Mouse (Mus musculus): ENCODE data around the gene Ppm1f. TPM values are rescaled to one million over a fixed set of nuclear protein-coding genes. Genes with fewer than 3 reads are reported as not detected.
"Not testable (repeated sequence)": the region's sequence is repeated elsewhere in the genome, so short reads cannot be mapped to it uniquely, and the experiment has no call there.

Gene Ppm1f
- polyA plus RNA-seq (2021), result 36.2 TPM

- ChIA-PET CTCF (interaction anchor here (0.7 to 2.3 kb wide), 9 partner anchors 8 to 76 kb away, joined by 3 to 10 read pairs (median 4); partner anchors contain the start of gene Vpreb1), POLR2A (interaction anchor here (1.0 to 1.9 kb wide), 2 partner anchors 13 to 17 kb away, joined by 4 to 8 read pairs; no protein-coding TSS in a partner anchor)
- no peak for TF ChIP-seq CTCF (IDR thresholded peaks at IDR 0.05)
- DNase-seq (ENCODE audit: low read depth, low spot score) (peak; percentile 60), ATAC-seq (peak; percentile 96)
- in situ Hi-C loops (cut with MboI; ENCODE audit: low pct_unique_long_range_greater_than_20kb), result no loop called here
- no peaks in the 10 kb centered on the region for H3K27me3 ChIP-seq
These were observed at the start of gene Ppm1f for GRCm38 (mm10) chr16:16896382-16897055. Ppm1f (plus strand) TSS chr16:16896469.

- H3K27me3 ChIP-seq, result peaks cover 30% of the 10 kb centered on the region
- ChIA-PET POLR2A (no interaction called here), CTCF (no interaction called here)
- no peak for ATAC-seq
- in situ Hi-C loops (cut with MboI; ENCODE audit: low pct_unique_long_range_greater_than_20kb), result no loop called here
- no peak for DNase-seq (ENCODE audit: low read depth, low spot score)
- peak; percentile 39 for TF ChIP-seq CTCF (IDR thresholded peaks at IDR 0.05)
These were observed 47.1 kb upstream of the Ppm1f start for GRCm38 (mm10) chr16:16849196-16849595.

DNA sequence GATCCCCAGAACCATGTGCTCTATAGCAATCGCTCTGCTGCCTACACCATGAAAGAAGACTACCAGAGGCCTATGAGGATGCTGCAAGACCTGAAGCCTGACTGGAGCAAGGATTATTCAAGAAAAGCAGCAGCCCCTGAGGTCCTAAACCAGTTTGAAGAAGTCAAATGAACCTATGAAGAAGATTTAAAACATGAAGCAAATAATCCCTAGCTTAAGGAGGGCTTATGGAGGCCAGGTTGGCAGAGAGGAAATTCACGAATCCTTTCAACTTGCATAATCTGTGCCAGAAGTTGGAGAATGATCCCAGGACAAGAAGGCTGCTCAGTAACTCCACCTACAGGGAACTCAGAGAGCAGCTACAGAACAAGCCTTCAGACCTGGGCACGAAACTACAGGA lies 43.9 kb upstream of the Ppm1f start:
- in situ Hi-C loops (cut with MboI; ENCODE audit: low pct_unique_long_range_greater_than_20kb), result loop anchor here (25.0 kb wide), 1 partner anchor 1135 kb away; the partner anchor contains the start of gene Vpreb2
- CTCF ChIA-PET, result interaction anchor here (2.0 kb wide), 1 partner anchor 12 kb away, joined by 6 read pairs; the partner anchor contains the start of gene Igll1

DNA sequence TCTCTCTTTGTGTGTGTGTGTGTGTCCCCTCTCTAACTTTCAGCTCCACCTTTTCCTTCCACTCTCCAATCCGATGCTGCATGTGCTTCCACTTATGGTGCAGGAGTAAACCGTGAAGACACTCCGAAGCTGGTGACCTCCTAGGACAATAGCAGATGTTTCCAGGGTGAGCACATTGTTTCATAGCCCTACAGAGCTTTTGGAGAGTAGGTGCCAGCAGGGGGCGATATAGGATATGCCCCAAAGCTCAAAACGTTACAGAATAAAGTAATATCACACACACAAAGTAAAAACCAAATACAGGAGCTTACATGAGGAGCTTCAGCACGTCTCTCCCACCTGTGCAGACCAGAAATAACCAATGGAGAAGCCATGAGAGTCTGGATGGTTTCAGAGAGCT lies 41.4 kb upstream of the Ppm1f start:
- peak; percentile 79 for TF ChIP-seq CTCF (IDR thresholded peaks at IDR 0.05)
- DNase-seq (ENCODE audit: low read depth, low spot score) (no peak), ATAC-seq (peak; percentile 80)
- in situ Hi-C loops (cut with MboI; ENCODE audit: low pct_unique_long_range_greater_than_20kb), result loop anchor here (25.0 kb wide), 1 partner anchor 1132 kb away; the partner anchor contains the start of gene Vpreb2
- H3K27me3 ChIP-seq, result peaks cover 6% of the 10 kb centered on the region
- ChIA-PET CTCF (interaction anchor here (1.1 to 2.5 kb wide), 6 partner anchors 9 to 57 kb away, joined by 3 to 10 read pairs (median 4); partner anchors contain the start of genes Igll1, Top3b and Vpreb1), POLR2A (no interaction called here)

More for the DNA sequence above, 43.9 kb upstream of the Ppm1f start:
- no peak for TF ChIP-seq CTCF (IDR thresholded peaks at IDR 0.05)
- ATAC-seq, result no peak
- POLR2A ChIA-PET, result no interaction called here
- no peak for DNase-seq (ENCODE audit: low read depth, low spot score)
- peaks cover 8% of the 10 kb centered on the region for H3K27me3 ChIP-seq

- DNase-seq (ENCODE audit: low read depth, low spot score), result no peak
These were observed 40.7 kb upstream of the Ppm1f start for GRCm38 (mm10) chr16:16855541-16855940.

DNA sequence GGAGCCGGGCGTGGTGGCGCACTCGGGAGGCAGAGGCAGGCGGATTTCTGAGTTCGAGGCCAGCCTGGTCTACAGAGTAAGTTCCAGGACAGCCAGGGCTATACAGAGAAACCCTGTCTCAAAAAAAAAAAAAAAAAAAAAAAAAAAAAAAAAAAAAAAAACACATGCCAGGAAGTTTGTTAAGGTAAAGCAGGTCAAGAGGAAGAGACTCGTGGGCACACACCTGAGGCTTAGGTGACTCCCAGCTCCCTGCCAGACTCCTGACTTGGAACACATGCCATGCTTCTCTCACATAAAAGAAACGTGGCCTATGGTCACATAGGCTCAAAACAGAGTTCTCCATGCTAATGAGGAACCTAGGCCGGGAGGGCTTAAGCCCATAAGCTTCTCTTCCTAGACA lies 40.2 kb upstream of the Ppm1f start:
- CTCF ChIA-PET, result interaction anchor here (2.5 kb wide), 1 partner anchor 8 kb away, joined by 10 read pairs; the partner anchor contains the start of gene Igll1
- not testable (repeated sequence) for ATAC-seq; DNase-seq (ENCODE audit: low read depth, low spot score); H3K27me3 ChIP-seq
- POLR2A ChIA-PET, result interaction anchor here (0.7 kb wide), 1 partner anchor 25 kb away, joined by 3 read pairs; no protein-coding TSS in a partner anchor
- in situ Hi-C loops (cut with MboI; ENCODE audit: low pct_unique_long_range_greater_than_20kb), result loop anchor here (25.0 kb wide), 1 partner anchor 1131 kb away; the partner anchor contains the start of gene Vpreb2

More at GRCm38 (mm10) chr16:16855541-16855940, 40.7 kb upstream of the Ppm1f start:
- ChIA-PET CTCF (interaction anchor here (1.1 to 2.5 kb wide), 6 partner anchors 9 to 56 kb away, joined by 3 to 10 read pairs (median 4); partner anchors contain the start of genes Igll1, Top3b and Vpreb1), POLR2A (no interaction called here)
- ATAC-seq, result no peak
- in situ Hi-C loops (cut with MboI; ENCODE audit: low pct_unique_long_range_greater_than_20kb), result loop anchor here (25.0 kb wide), 1 partner anchor 1132 kb away; the partner anchor contains the start of gene Vpreb2
- no peaks in the 10 kb centered on the region for H3K27me3 ChIP-seq
- no peak for TF ChIP-seq CTCF (IDR thresholded peaks at IDR 0.05)

- no peak for TF ChIP-seq CTCF (IDR thresholded peaks at IDR 0.05)
- ATAC-seq, result no peak
- DNase-seq (ENCODE audit: low read depth, low spot score), result no peak
- H3K27me3 ChIP-seq, result no peaks in the 10 kb centered on the region
- ChIA-PET POLR2A (interaction anchor here (0.7 kb wide), 1 partner anchor 24 kb away, joined by 3 read pairs; no protein-coding TSS in a partner anchor), CTCF (no interaction called here)
- in situ Hi-C loops (cut with MboI; ENCODE audit: low pct_unique_long_range_greater_than_20kb), result loop anchor here (25.0 kb wide), 1 partner anchor 1130 kb away; the partner anchor contains the start of gene Vpreb2
These were observed 39.4 kb upstream of the Ppm1f start for GRCm38 (mm10) chr16:16856731-16857476.

- in situ Hi-C loops (cut with MboI; ENCODE audit: low pct_unique_long_range_greater_than_20kb), result loop anchor here (25.0 kb wide), 1 partner anchor 1125 kb away; the partner anchor contains the start of gene Vpreb2
- TF ChIP-seq CTCF (IDR thresholded peaks at IDR 0.05), result no peak
- no peak for DNase-seq (ENCODE audit: low read depth, low spot score)
These were observed 34.0 kb upstream of the Ppm1f start for GRCm38 (mm10) chr16:16862288-16862687.

GRCm38 (mm10) chr16:16863978-16864377 lies 32.3 kb upstream of the Ppm1f start, which contains the start of gene Igll1:
Igll1 (minus strand) TSS chr16:16863985.
- no peak for ATAC-seq
- ChIA-PET CTCF (interaction anchor here (1.5 to 2.2 kb wide), 2 partner anchors 9 to 12 kb away, joined by 6 to 10 read pairs; no protein-coding TSS in a partner anchor), POLR2A (no interaction called here)
- no peak for TF ChIP-seq CTCF (IDR thresholded peaks at IDR 0.05)
- no peaks in the 10 kb centered on the region for H3K27me3 ChIP-seq
- no peak for DNase-seq (ENCODE audit: low read depth, low spot score)
- in situ Hi-C loops (cut with MboI; ENCODE audit: low pct_unique_long_range_greater_than_20kb), result loop anchor here (25.0 kb wide), 1 partner anchor 1123 kb away; the partner anchor contains the start of gene Vpreb2

More at GRCm38 (mm10) chr16:16862288-16862687, 34.0 kb upstream of the Ppm1f start:
- no peaks in the 10 kb centered on the region for H3K27me3 ChIP-seq
- ChIA-PET POLR2A (no interaction called here), CTCF (no interaction called here)
- ATAC-seq, result no peak

DNA sequence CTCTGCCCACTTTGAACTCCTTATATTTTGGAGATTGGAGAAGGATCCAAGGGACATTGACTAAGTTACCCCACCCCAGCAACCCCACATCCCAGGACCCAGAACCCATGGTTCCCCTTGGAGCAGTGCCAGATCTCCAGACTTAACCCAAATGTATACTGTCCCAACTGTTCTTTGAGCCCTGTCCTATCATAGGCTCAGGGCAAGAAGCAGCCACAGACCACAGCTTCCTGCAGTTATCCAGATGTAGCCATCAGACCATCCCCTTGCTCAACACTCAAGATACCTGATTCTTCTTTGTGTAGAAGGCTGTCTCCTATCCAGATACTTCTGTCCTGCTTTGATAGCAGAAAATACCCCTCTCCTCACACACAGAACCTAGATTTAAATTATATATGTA lies 31.1 kb upstream of the Ppm1f start:
- ATAC-seq (no peak), DNase-seq (ENCODE audit: low read depth, low spot score) (no peak)
- ChIA-PET POLR2A (no interaction called here), CTCF (interaction anchor here (1.5 to 2.2 kb wide), 2 partner anchors 10 to 13 kb away, joined by 6 to 10 read pairs; no protein-coding TSS in a partner anchor)
- TF ChIP-seq CTCF (IDR thresholded peaks at IDR 0.05), result no peak
- no peaks in the 10 kb centered on the region for H3K27me3 ChIP-seq
- in situ Hi-C loops (cut with MboI; ENCODE audit: low pct_unique_long_range_greater_than_20kb), result loop anchor here (25.0 kb wide), 1 partner anchor 1122 kb away; the partner anchor contains the start of gene Vpreb2

Data from Patski (cell line).